Comparison of ENCODE assay signal across 10 mouse cellular contexts in genomic region chr13:56634139-56634615, GRCm38 (mm10). TPM values are rescaled to one million over a fixed set of nuclear protein-coding genes. Genes with fewer than 3 reads are reported as not detected.
DNase-seq lines count a peak whose midpoint lies in the region; ATAC-seq lines count a peak whose summit lies in the region.
"Had no signal": no experiment of that assay in that cellular context is flagged by ENCODE, and none has a peak within 500 bp of the region (broad histone marks: within the 10 kb centered on the region; RNA-seq: fewer than 3 reads in every experiment).

No protein-coding gene starts in this region.

- H3K4me1 ChIP-seq in kidney, embryonic 15.5 days, result peaks cover 42% of the 10 kb centered on the region
- peaks cover 22% of the 10 kb centered on the region for H3K4me1 ChIP-seq in heart, embryonic 15.5 days (replicated peaks)

- no peak overlapping the region for H3K9ac ChIP-seq in kidney, embryonic 15.5 days
- H3K9ac ChIP-seq in heart, embryonic 15.5 days, result no peak overlapping the region
- H3K9ac ChIP-seq: liver, embryonic 14.5 days had no signal

- 4% methylated on average over 7 of the region's 7 CpGs for WGBS in kidney, embryonic 15.5 days
- 16% methylated on average over 7 of the region's 7 CpGs for WGBS in heart, embryonic 15.5 days

- no peaks in the 10 kb centered on the region for H3K9me3 ChIP-seq in kidney, embryonic 15.5 days (replicated peaks)
- no peaks in the 10 kb centered on the region for H3K9me3 ChIP-seq in heart, embryonic 15.5 days (replicated peaks)

- H3K27ac ChIP-seq in kidney, embryonic 15.5 days, result peak overlapping the region; percentile 93
- peak overlapping the region; percentile 76 for H3K27ac ChIP-seq in heart, embryonic 15.5 days
- H3K27ac ChIP-seq: liver, embryonic 14.5 days had no signal

- peak overlapping the region; percentile 8 for H3K4me2 ChIP-seq in kidney, embryonic 15.5 days
- peak overlapping the region; percentile 9; the same call in 1 of the 2 replicates for H3K4me2 ChIP-seq in heart, embryonic 15.5 days

- H3K36me3 ChIP-seq in kidney, embryonic 15.5 days, result peaks cover 70% of the 10 kb centered on the region
- H3K36me3 ChIP-seq in heart, embryonic 15.5 days, result no peaks in the 10 kb centered on the region

- no peaks in the 10 kb centered on the region for H3K27me3 ChIP-seq in kidney, embryonic 15.5 days
- H3K27me3 ChIP-seq in heart, embryonic 15.5 days, result 0 out of 2 replicates have a peak, but pooled peaks cover 7% of the 10 kb centered on the region

- peak; percentile 88 for ATAC-seq in kidney, embryonic 15.5 days (replicated peaks; ENCODE audit: low FRiP score)
- ATAC-seq in heart, embryonic 15.5 days (replicated peaks; ENCODE audit: insufficient number of reproducible peaks, insufficient read depth, low FRiP score, low read depth), result peak; percentile 29; the same call in 1 of the 2 replicates
- peak; percentile 26; the same call in 1 of the 2 replicates for ATAC-seq in megakaryocyte progenitor cell, adult 5-6 weeks (replicated peaks; ENCODE audit: poor library complexity)

- H3K4me3 ChIP-seq in kidney, embryonic 15.5 days (replicated peaks), result no peak overlapping the region
- no peak overlapping the region for H3K4me3 ChIP-seq in heart, embryonic 15.5 days

- DNase-seq in kidney, postnatal 36 days, result no peak
- DNase-seq in embryo, embryonic 11 days, result peak; percentile 77
- DNase-seq in thymus, postnatal 36 days, result no peak
- no peak for DNase-seq in testis, postnatal 10 days (ENCODE audit: low spot score)
- DNase-seq in gastrocnemius, postnatal 10 days, result no peak
- DNase-seq: thymus, adult 18-20 months had no signal

RNA-seq across cellular contexts. Expression of gene Tgfbi, which starts 24.9 kb away (rescaled TPM):
- polyA plus RNA-seq in kidney, embryonic 15.5 days (2015; fragmentation: Nextera tagmentation; extraction: Ambion mirVana), result 121 and 135 TPM in 2 replicates
- polyA plus RNA-seq in heart, embryonic 15.5 days (2015; fragmentation: Nextera tagmentation; extraction: Ambion mirVana), result 36.9 and 49.0 TPM in 2 replicates
- total RNA-seq in megakaryocyte progenitor cell, adult 5-6 weeks (2015), result 8.4 and 10.1 TPM in 2 replicates
- total RNA-seq in megakaryocyte progenitor cell, adult 5-6 weeks (2017), result 15.4 and 15.7 TPM in 2 replicates
- 10 to 100 TPM; 61.2 to 76.3 TPM for total RNA-seq in gastrocnemius, postnatal 10 days (2021)

Comparison
In these comparisons a context has a peak if more than half of its experiments do, and no peak if none do; other contexts are left out.
1. ATAC-seq: peak in every context shown above with its lines; median percentile 88 in kidney, embryonic 15.5 days; 29 in heart, embryonic 15.5 days; 26 in megakaryocyte progenitor cell, adult 5-6 weeks.